Mouse (Mus musculus): ENCODE data around the gene Tead2.
A peak's percentile ranks its signal among the peaks of the same experiment; 100 is the strongest.

DNA sequence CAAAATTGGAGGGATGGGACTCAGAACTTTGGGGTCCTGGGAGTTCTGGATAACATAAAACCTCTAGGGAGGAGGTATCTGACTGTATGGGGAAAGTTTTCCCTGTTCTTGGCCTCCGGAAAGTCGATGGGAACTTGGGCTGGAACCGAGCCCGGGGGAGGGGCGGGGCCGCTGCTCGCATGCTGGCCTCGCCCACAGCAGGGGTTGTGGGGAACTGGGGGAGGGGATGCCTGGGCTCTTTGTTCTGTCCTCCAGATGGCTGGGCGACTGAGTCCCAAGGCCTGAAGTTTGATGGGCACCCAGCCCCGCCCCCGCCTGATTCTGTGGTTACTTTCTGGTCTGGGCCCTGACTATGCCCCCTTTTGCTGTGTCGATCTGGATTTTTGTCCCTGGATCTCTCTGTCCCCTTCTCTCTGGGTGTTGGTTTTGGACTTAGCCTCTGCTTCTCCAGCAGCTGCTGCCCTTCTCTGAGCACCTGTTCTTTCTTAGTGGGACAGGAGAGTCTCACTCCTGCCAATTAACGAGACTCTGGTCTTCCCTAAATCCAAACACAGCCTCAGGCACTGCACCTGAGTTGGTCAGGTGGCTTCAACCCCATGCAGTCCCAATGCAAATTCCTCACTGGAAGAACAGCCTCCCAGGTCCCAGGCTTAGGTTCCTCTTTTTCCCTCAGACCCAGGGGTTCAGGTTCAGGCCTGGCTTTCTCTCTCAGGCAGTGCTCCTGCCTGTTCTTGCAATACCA lies 1.1 kb downstream of the Tead2 start:
- TF ChIP-seq POLR2A (IDR thresholded peaks at IDR 0.05; ENCODE audit: borderline replicate concordance, extremely low read depth, insufficient read depth, insufficient read length, poor library complexity, severe bottlenecking) (0 out of 2 replicates have a peak, but pooled peaks have one; percentile 21), CTCF (IDR thresholded peaks at IDR 0.05; ENCODE audit: borderline replicate concordance, extremely low read depth, insufficient read depth, insufficient read length) (no peak)

All from brain, embryonic 14.5 days (tissue).